Mouse (Mus musculus) heart, postnatal 0 days (tissue): ENCODE measurements around the gene Coq8b.

Experiments
- CTCF ChIP-seq: IDR thresholded peaks from 2 replicates; pipeline ENCODE4 v1.5.1; 2016; ENCODE audit warnings: antibody characterized with exemption, control low read depth, low read depth
- EP300 ChIP-seq: IDR thresholded peaks from 2 replicates; pipeline ENCODE4 v1.6.1; 2016; ENCODE audit warnings: antibody characterized with exemption, low read depth

GRCm38 (mm10) chr7:27296518-27296917, 63.7 kb downstream of the Coq8b start:
- no peak for TF ChIP-seq CTCF
- TF ChIP-seq EP300: no peak
